Mouse (Mus musculus) neural tube, embryonic 13.5 days (tissue): ENCODE measurements around the gene Pla2g3. TPM values are rescaled to one million over a fixed set of nuclear protein-coding genes. Genes with fewer than 3 reads are reported as not detected.

ENCODE experiments used
- ATAC-seq: fragments of 200-750 bp; cut with Nextera tagmentation; 2 replicates; pipeline ENCODE4 v1.8.0; 2017; ENCODE audit warnings: low read depth, mild to moderate bottlenecking, moderate TSS enrichment, moderate library complexity
- H3K27ac ChIP-seq: fragments of 300-500 bp; sonication (generic); replicated peaks from 2 replicates; pipeline ENCODE4 v1.5.1; 2015; ENCODE audit warnings: moderate library complexity, mild to moderate bottlenecking, inconsistent platforms
- H3K27me3 ChIP-seq: fragments of 300-500 bp; sonication (generic); 2 replicates; pipeline ENCODE4 v1.6.1; 2015; ENCODE audit warnings: mild to moderate bottlenecking, inconsistent platforms
- H3K36me3 ChIP-seq: fragments of 300-500 bp; sonication (generic); 2 replicates; pipeline ENCODE4 v1.6.1; 2015; ENCODE audit warnings: mild to moderate bottlenecking, inconsistent platforms
- H3K4me1 ChIP-seq: fragments of 300-500 bp; sonication (generic); replicated peaks from 2 replicates; pipeline ENCODE4 v1.6.1; 2015; ENCODE audit warnings: inconsistent platforms
- H3K4me2 ChIP-seq: fragments of 300-500 bp; sonication (generic); 2 replicates; pipeline ENCODE4 v1.6.1; 2015; ENCODE audit warnings: inconsistent platforms, mild to moderate bottlenecking, moderate library complexity
- H3K4me3 ChIP-seq: fragments of 300-500 bp; sonication (generic); 2 replicates; pipeline ENCODE4 v1.5.1; 2015; ENCODE audit warnings: mild to moderate bottlenecking, inconsistent platforms
- H3K9ac ChIP-seq: fragments of 300-500 bp; sonication (generic); 2 replicates; pipeline ENCODE4 v1.6.1; 2015; ENCODE audit warnings: moderate library complexity, mild to moderate bottlenecking, inconsistent platforms
- H3K9me3 ChIP-seq: fragments of 300-500 bp; sonication (generic); 2 replicates; pipeline ENCODE4 v1.6.1; 2016; ENCODE audit warnings: inconsistent platforms
- WGBS: fragments of 180-500 bp; shearing (Covaris S2); methylation state at CpG from one replicate; pipeline ENCODE4 v1.1.7; 2015; 5-methylcytosine and 5-hydroxymethylcytosine counted together
- polyA plus RNA-seq: library from polyadenylated mRNA; unstranded; fragments of >200 nt; fragmentation: Nextera tagmentation; extraction: Ambion mirVana; gene quantifications from 2 replicates; pipeline ENCODE4 v1.2.1, GENCODE M21; 2015

The Pla2g3 gene
- polyA plus RNA-seq, 1 experiment from 2014 or later, result 0.61 TPM

DNA sequence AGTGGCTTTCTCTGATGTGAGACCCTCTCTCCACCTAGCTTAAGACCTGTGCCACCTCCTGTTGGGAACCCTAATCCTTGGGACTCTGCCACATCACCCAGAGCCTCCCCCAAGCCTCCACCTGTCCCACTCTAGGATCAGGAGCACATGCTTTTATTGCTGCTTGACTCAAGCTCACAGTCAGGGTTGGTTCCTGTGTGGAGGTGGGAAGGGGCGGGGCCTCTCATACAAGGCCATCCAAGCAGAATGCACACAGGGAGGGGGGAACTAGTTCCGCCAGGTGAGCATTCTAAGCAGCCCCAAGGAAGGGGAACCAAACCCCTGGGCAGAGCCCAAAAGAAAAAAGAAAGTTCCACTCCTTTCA lies 29.0 kb upstream of the Pla2g3 start:
- H3K4me3 ChIP-seq, result no peak overlapping the region
- no peak overlapping the region for H3K9ac ChIP-seq
- H3K27me3 ChIP-seq, result no peaks in the 10 kb centered on the region
- no peak for ATAC-seq
- H3K36me3 ChIP-seq, result peaks cover 13% of the 10 kb centered on the region; the same call in 1 of the 2 replicates
- no peaks in the 10 kb centered on the region for H3K9me3 ChIP-seq
- H3K4me2 ChIP-seq, result no peak overlapping the region
- H3K27ac ChIP-seq, result no peak overlapping the region
- 75% methylated on average over 2 of the region's 2 CpGs for WGBS
- H3K4me1 ChIP-seq, result peaks cover under 1% of the 10 kb centered on the region; the same call in 1 of the 2 replicates

DNA sequence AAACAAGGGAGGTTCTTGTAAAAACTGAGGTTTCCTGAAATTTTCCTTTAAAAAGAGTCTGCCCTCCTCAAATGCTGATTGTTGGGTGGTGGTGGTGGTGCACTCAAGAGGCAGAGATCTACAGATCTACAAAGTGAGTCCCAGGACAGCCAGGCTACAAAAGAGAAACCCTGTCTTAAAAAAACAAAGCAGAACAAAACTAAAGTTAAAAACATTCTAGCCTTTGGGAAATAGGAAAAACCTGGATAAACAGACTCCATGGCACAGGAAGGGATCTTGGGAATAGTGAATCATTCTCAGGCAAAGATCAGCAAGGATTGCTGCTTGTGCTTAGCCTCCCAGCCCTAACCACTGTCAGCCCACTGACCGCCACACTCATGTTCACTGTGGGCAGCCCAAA lies 25.2 kb upstream of the Pla2g3 start:
- Histone ChIP-seq H3K9ac (no peak overlapping the region), H3K4me3 (no peak overlapping the region), H3K27me3 (no peaks in the 10 kb centered on the region), H3K27ac (no peak overlapping the region), H3K9me3 (peaks cover 8% of the 10 kb centered on the region; the same call in 1 of the 2 replicates), H3K4me2 (no peak overlapping the region), H3K4me1 (no peaks in the 10 kb centered on the region), H3K36me3 (no peaks in the 10 kb centered on the region)
- WGBS, result 88% methylated on average over 1 of the region's 1 CpGs
- ATAC-seq, result no peak

DNA sequence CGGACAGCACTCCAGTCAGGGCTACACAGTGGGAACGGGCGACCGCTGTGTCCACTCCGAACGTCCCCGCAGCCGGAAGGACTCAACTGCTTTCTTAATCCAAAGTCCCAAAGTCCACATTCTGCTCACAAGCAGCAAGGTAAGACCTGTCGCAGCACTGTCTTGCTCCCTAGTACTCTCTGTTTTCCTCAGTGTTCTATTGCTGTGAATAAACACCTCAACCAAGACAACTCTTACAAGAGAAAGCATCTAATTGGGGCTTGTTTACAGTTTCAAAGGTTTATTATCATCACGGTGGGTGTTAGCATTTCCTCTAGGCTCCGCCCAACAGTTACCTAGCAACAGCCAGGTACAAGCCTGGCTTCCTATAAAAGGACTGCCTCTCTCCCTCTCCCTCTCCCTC lies 16.6 kb upstream of the Pla2g3 start:
- Histone ChIP-seq H3K9me3 (no peaks in the 10 kb centered on the region), H3K9ac (no peak overlapping the region), H3K4me1 (no peaks in the 10 kb centered on the region), H3K36me3 (no peaks in the 10 kb centered on the region), H3K4me3 (no peak overlapping the region), H3K27me3 (0 out of 2 replicates have a peak, but pooled peaks cover 7% of the 10 kb centered on the region), H3K4me2 (no peak overlapping the region), H3K27ac (no peak overlapping the region)
- 24% methylated on average over 11 of the region's 11 CpGs for WGBS
- ATAC-seq, result no peak

DNA sequence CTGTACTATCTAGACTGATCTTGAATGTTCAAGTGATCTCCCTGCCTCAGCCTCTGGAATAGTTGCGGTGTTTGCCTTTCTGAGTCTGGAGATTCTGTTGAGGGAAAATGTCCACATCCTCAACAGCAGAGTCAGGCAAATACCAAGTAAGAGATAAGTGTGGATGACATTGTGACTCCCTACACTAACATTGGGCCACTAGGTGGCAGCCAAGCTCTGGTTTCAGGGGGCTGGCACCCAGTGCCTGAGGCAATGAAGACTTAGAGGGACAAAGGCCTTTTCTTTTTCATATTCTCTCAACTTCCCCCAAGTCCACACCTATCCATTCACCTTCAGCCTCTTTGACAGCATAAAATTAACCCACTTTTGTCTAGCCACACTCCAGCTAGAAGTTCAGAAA lies 15.6 kb upstream of the Pla2g3 start:
- Histone ChIP-seq H3K9me3 (no peaks in the 10 kb centered on the region), H3K27ac (no peak overlapping the region), H3K4me1 (no peaks in the 10 kb centered on the region), H3K9ac (no peak overlapping the region), H3K27me3 (0 out of 2 replicates have a peak, but pooled peaks cover 7% of the 10 kb centered on the region), H3K4me3 (no peak overlapping the region), H3K4me2 (no peak overlapping the region), H3K36me3 (no peaks in the 10 kb centered on the region)
- WGBS, result 38% methylated on average over 1 of the region's 1 CpGs
- ATAC-seq, result peak; percentile 67

GRCm38 (mm10) chr11:3474480-3475115 lies 13.5 kb upstream of the Pla2g3 start:
- H3K4me1 ChIP-seq, result no peaks in the 10 kb centered on the region
- 0 out of 2 replicates have a peak, but pooled peaks cover 7% of the 10 kb centered on the region for H3K27me3 ChIP-seq
- H3K9ac ChIP-seq, result no peak overlapping the region
- no peaks in the 10 kb centered on the region for H3K9me3 ChIP-seq
- no peaks in the 10 kb centered on the region for H3K36me3 ChIP-seq
- no peak overlapping the region for H3K4me2 ChIP-seq
- no peak overlapping the region for H3K4me3 ChIP-seq
- no peak for ATAC-seq
- H3K27ac ChIP-seq, result no peak overlapping the region
- 90% methylated on average over 7 of the region's 7 CpGs for WGBS

DNA sequence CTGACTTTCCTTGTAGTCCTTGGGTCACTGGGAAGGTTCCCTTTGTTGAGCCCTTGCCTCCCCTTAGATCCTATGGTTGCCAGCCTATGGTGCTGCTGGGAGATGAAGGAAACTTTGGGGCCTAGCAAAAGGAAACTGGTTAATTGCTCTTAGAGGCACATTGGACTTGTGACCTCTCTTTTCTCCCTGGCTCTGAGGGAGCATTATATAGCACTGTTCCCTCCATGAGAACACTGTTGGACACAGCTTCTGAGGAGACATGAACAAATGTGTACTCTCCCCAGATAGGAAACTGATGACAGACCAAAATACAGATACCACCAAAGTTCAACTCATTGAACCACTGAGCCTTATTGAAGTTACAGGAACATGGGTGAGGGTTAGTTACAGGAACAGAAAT lies 12.6 kb upstream of the Pla2g3 start:
- no peaks in the 10 kb centered on the region for H3K4me1 ChIP-seq
- no peak overlapping the region for H3K4me2 ChIP-seq
- ATAC-seq, result no peak
- H3K9me3 ChIP-seq, result no peaks in the 10 kb centered on the region
- H3K36me3 ChIP-seq, result no peaks in the 10 kb centered on the region
- H3K27ac ChIP-seq, result no peak overlapping the region
- no peak overlapping the region for H3K9ac ChIP-seq
- 0 out of 2 replicates have a peak, but pooled peaks cover 7% of the 10 kb centered on the region for H3K27me3 ChIP-seq
- H3K4me3 ChIP-seq, result no peak overlapping the region

- ATAC-seq, result peak; percentile 82
These were observed 4.0 kb upstream of the Pla2g3 start for GRCm38 (mm10) chr11:3483980-3484642.

DNA sequence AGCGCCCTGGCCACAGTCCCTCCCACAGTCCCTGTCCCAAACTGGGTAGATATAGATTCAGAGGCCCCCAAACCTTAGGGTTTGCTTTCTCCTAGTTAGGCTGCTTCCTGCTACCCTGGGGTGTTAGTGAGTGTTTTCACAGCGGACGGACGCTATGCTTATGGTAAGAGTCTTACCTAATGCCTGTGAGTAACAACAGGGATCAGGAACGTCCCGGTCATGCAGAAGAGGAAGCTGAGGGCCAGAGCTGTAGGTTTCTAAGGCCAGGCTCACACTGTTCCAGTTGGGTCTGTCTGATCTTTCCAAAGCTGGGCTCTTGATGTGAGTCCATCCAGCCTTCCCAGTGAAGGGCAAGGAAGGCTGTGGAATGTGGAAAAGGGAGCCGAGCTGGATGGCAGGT lies 1.7 kb upstream of the Pla2g3 start:
- no peaks in the 10 kb centered on the region for H3K27me3 ChIP-seq
- no peak overlapping the region for H3K4me2 ChIP-seq
- H3K36me3 ChIP-seq, result no peaks in the 10 kb centered on the region
- no peak overlapping the region for H3K4me3 ChIP-seq
- no peak for ATAC-seq
- H3K9ac ChIP-seq, result no peak overlapping the region
- 75% methylated on average over 7 of the region's 7 CpGs for WGBS
- no peak overlapping the region for H3K27ac ChIP-seq
- no peaks in the 10 kb centered on the region for H3K9me3 ChIP-seq
- H3K4me1 ChIP-seq, result peaks cover 27% of the 10 kb centered on the region; the same call in 1 of the 2 replicates

More at GRCm38 (mm10) chr11:3483980-3484642, 4.0 kb upstream of the Pla2g3 start:
- no peaks in the 10 kb centered on the region for H3K36me3 ChIP-seq
- no peaks in the 10 kb centered on the region for H3K9me3 ChIP-seq
- WGBS, result 48% methylated on average over 11 of the region's 11 CpGs
- no peak overlapping the region for H3K4me2 ChIP-seq
- H3K9ac ChIP-seq, result no peak overlapping the region
- H3K27ac ChIP-seq, result peak overlapping the region; percentile 46; the same call in 1 of the 2 replicates
- no peaks in the 10 kb centered on the region for H3K27me3 ChIP-seq
- H3K4me1 ChIP-seq, result peaks cover 27% of the 10 kb centered on the region; the same call in 1 of the 2 replicates
- H3K4me3 ChIP-seq, result no peak overlapping the region

- H3K4me3 ChIP-seq, result no peak overlapping the region
- no peak overlapping the region for H3K4me2 ChIP-seq
- ATAC-seq, result no peak
- H3K27me3 ChIP-seq, result no peaks in the 10 kb centered on the region
- H3K36me3 ChIP-seq, result no peaks in the 10 kb centered on the region
- peaks cover 16% of the 10 kb centered on the region for H3K4me1 ChIP-seq
- no peak overlapping the region for H3K27ac ChIP-seq
- no peaks in the 10 kb centered on the region for H3K9me3 ChIP-seq
- WGBS, result 84% methylated on average over 5 of the region's 5 CpGs
- no peak overlapping the region for H3K9ac ChIP-seq
These were observed 952 bp downstream of the Pla2g3 start for GRCm38 (mm10) chr11:3489036-3489435.

- H3K4me2 ChIP-seq, result no peak overlapping the region
- no peaks in the 10 kb centered on the region for H3K27me3 ChIP-seq
- ATAC-seq, result no peak
- H3K27ac ChIP-seq, result no peak overlapping the region
- WGBS, result 62% methylated on average over 4 of the region's 4 CpGs
- H3K36me3 ChIP-seq, result no peaks in the 10 kb centered on the region
- no peaks in the 10 kb centered on the region for H3K9me3 ChIP-seq
- no peak overlapping the region for H3K9ac ChIP-seq
- no peak overlapping the region for H3K4me3 ChIP-seq
- peaks cover 9% of the 10 kb centered on the region for H3K4me1 ChIP-seq
These were observed 4.7 kb downstream of the Pla2g3 start for GRCm38 (mm10) chr11:3492748-3493147.

DNA sequence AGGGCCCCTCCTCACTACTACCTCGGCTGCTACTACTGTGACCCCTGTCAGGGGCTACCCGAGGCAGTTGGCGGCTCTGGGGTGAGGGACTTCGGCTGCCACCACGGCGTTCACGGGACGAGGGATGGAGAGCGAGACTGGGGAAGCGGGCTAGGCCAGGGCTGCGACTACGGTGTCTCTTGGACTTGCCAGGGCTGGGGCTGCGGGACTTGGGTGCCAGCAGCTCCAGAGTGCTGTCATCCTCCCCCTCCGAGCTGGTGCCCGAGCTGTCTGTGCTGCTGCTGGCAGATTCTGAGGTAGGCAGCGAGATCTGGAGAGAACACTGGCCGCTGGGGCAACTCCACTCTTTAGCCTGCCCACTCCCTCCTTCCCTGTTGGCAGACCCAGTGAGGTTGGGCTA lies 6.8 kb downstream of the Pla2g3 start:
- no peak overlapping the region for H3K4me3 ChIP-seq
- H3K9ac ChIP-seq, result 0 out of 2 replicates have a peak overlapping the region, but pooled peaks have one; percentile 17
- H3K27me3 ChIP-seq, result no peaks in the 10 kb centered on the region
- 80% methylated on average over 17 of the region's 17 CpGs for WGBS
- no peaks in the 10 kb centered on the region for H3K9me3 ChIP-seq
- no peak overlapping the region for H3K4me2 ChIP-seq
- ATAC-seq, result no peak
- H3K27ac ChIP-seq, result no peak overlapping the region
- no peaks in the 10 kb centered on the region for H3K36me3 ChIP-seq
- H3K4me1 ChIP-seq, result peaks cover 3% of the 10 kb centered on the region; the same call in 1 of the 2 replicates

GRCm38 (mm10) chr11:3495496-3495895 lies 7.4 kb downstream of the Pla2g3 start:
- ATAC-seq, result no peak
- Histone ChIP-seq H3K4me3 (no peak overlapping the region), H3K27me3 (no peaks in the 10 kb centered on the region), H3K9ac (no peak overlapping the region), H3K27ac (no peak overlapping the region), H3K4me1 (peaks cover 3% of the 10 kb centered on the region; the same call in 1 of the 2 replicates), H3K4me2 (no peak overlapping the region), H3K36me3 (no peaks in the 10 kb centered on the region), H3K9me3 (no peaks in the 10 kb centered on the region)
- WGBS, result 93% methylated on average over 14 of the region's 14 CpGs
